Comparison of ENCODE assay signal across 26 mouse cellular contexts in genomic region chr9:90978730-90979129, GRCm38 (mm10).
DNase-seq lines count a peak whose midpoint lies in the region; ATAC-seq lines count a peak whose summit lies in the region.
"Had no signal": no experiment of that assay in that cellular context is flagged by ENCODE, and none has a peak within 500 bp of the region (broad histone marks: within the 10 kb centered on the region; RNA-seq: fewer than 3 reads in every experiment).

No protein-coding gene starts in this region.

- H3K4me2 ChIP-seq in embryonic facial prominence, embryonic 14.5 days (ENCODE audit: low read depth, low read length) = no peak overlapping the region
- no peak overlapping the region for H3K4me2 ChIP-seq in hindbrain, embryonic 16.5 days (ENCODE audit: low read length)
- H3K4me2 ChIP-seq in hindbrain, embryonic 11.5 days (replicated peaks; ENCODE audit: low read depth, low read length) = no peak overlapping the region
- H3K4me2 ChIP-seq: embryonic facial prominence, embryonic 15.5 days; heart, embryonic 12.5 days; hindbrain, embryonic 13.5 days; intestine, embryonic 15.5 days; limb, embryonic 12.5 days; liver, embryonic 11.5 days; midbrain, embryonic 12.5 days; neural tube, embryonic 12.5 days had no signal

- H3K9ac ChIP-seq in embryonic facial prominence, embryonic 14.5 days (ENCODE audit: low read depth, low read length) = no peak overlapping the region
- H3K9ac ChIP-seq in hindbrain, embryonic 16.5 days (ENCODE audit: low read depth, low read length) = no peak overlapping the region
- no peak overlapping the region for H3K9ac ChIP-seq in hindbrain, embryonic 11.5 days (ENCODE audit: low read depth, low read length)
- H3K9ac ChIP-seq: embryonic facial prominence, embryonic 15.5 days; heart, embryonic 12.5 days; hindbrain, embryonic 13.5 days; intestine, embryonic 15.5 days; limb, embryonic 12.5 days; liver, postnatal 0 days; midbrain, embryonic 12.5 days; neural tube, embryonic 12.5 days had no signal

- no peak overlapping the region for H3K4me3 ChIP-seq in embryonic facial prominence, embryonic 14.5 days (ENCODE audit: low read depth, low read length)
- no peak overlapping the region for H3K4me3 ChIP-seq in embryonic facial prominence, embryonic 10.5 days
- no peak overlapping the region for H3K4me3 ChIP-seq in hindbrain, embryonic 16.5 days (ENCODE audit: low read length)
- no peak overlapping the region for H3K4me3 ChIP-seq in hindbrain, embryonic 11.5 days (ENCODE audit: low read depth, low read length)
- H3K4me3 ChIP-seq: embryonic facial prominence, embryonic 15.5 days; heart, embryonic 12.5 days; hindbrain, embryonic 13.5 days; intestine, embryonic 15.5 days; limb, embryonic 12.5 days; midbrain, embryonic 12.5 days; neural tube, embryonic 12.5 days had no signal

- no peaks in the 10 kb centered on the region for H3K9me3 ChIP-seq in embryonic facial prominence, embryonic 14.5 days (ENCODE audit: control insufficient read depth, low read length)
- no peaks in the 10 kb centered on the region for H3K9me3 ChIP-seq in embryonic facial prominence, embryonic 10.5 days
- H3K9me3 ChIP-seq in hindbrain, embryonic 16.5 days (ENCODE audit: control insufficient read depth, low read length) = no peaks in the 10 kb centered on the region
- H3K9me3 ChIP-seq in hindbrain, embryonic 11.5 days (ENCODE audit: control insufficient read depth, low read length) = no peaks in the 10 kb centered on the region
- H3K9me3 ChIP-seq: embryonic facial prominence, embryonic 15.5 days; heart, embryonic 12.5 days; hindbrain, embryonic 13.5 days; intestine, embryonic 15.5 days; limb, embryonic 12.5 days; midbrain, embryonic 12.5 days; neural tube, embryonic 12.5 days had no signal

- ATAC-seq in embryonic facial prominence, embryonic 14.5 days (ENCODE audit: low read depth) = no peak
- ATAC-seq in hindbrain, embryonic 16.5 days = peak; percentile 67; the same call in 1 of the 2 replicates
- no peak for ATAC-seq in hindbrain, embryonic 11.5 days (ENCODE audit: low FRiP score)
- ATAC-seq: CD4-positive, CD25-positive, alpha-beta regulatory T cell, adult 4 months; intestine, embryonic 15.5 days; liver, postnatal 0 days had no signal

- WGBS in embryonic facial prominence, embryonic 14.5 days = 68% methylated on average over 4 of the region's 4 CpGs
- WGBS in embryonic facial prominence, embryonic 10.5 days = 89% methylated on average over 4 of the region's 4 CpGs
- 54% methylated on average over 4 of the region's 4 CpGs for WGBS in hindbrain, embryonic 16.5 days
- 92% methylated on average over 4 of the region's 4 CpGs for WGBS in hindbrain, embryonic 11.5 days

- H3K27me3 ChIP-seq in embryonic facial prominence, embryonic 14.5 days (replicated peaks; ENCODE audit: control insufficient read depth, insufficient read depth, low read length) = no peaks in the 10 kb centered on the region
- no peaks in the 10 kb centered on the region for H3K27me3 ChIP-seq in embryonic facial prominence, embryonic 10.5 days (replicated peaks; ENCODE audit: low read depth, poor library complexity, severe bottlenecking)
- H3K27me3 ChIP-seq in hindbrain, embryonic 16.5 days (replicated peaks; ENCODE audit: control insufficient read depth, insufficient read depth, low read length) = no peaks in the 10 kb centered on the region
- no peaks in the 10 kb centered on the region for H3K27me3 ChIP-seq in hindbrain, embryonic 11.5 days (ENCODE audit: control insufficient read depth, insufficient read depth, low read length)
- H3K27me3 ChIP-seq: embryonic facial prominence, embryonic 15.5 days; heart, embryonic 12.5 days; hindbrain, embryonic 13.5 days; intestine, embryonic 15.5 days; limb, embryonic 12.5 days; midbrain, embryonic 12.5 days; neural tube, embryonic 12.5 days had no signal

- no peaks in the 10 kb centered on the region for H3K36me3 ChIP-seq in embryonic facial prominence, embryonic 14.5 days (ENCODE audit: control insufficient read depth, insufficient read depth, low read length)
- H3K36me3 ChIP-seq in embryonic facial prominence, embryonic 10.5 days (replicated peaks) = no peaks in the 10 kb centered on the region
- no peaks in the 10 kb centered on the region for H3K36me3 ChIP-seq in hindbrain, embryonic 16.5 days (ENCODE audit: control insufficient read depth, insufficient read depth, low read length)
- no peaks in the 10 kb centered on the region for H3K36me3 ChIP-seq in hindbrain, embryonic 11.5 days (ENCODE audit: control insufficient read depth, insufficient read depth, low read length)
- H3K36me3 ChIP-seq: embryonic facial prominence, embryonic 15.5 days; heart, embryonic 12.5 days; hindbrain, embryonic 13.5 days; intestine, embryonic 15.5 days; limb, embryonic 12.5 days; midbrain, embryonic 12.5 days; neural tube, embryonic 12.5 days had no signal

- DNase-seq in embryonic facial prominence, embryonic 14.5 days (ENCODE audit: low spot score) = peak; percentile 31
- DNase-seq in embryonic facial prominence, embryonic 10.5 days (ENCODE audit: low spot score) = no peak
- no peak for DNase-seq in hindbrain, embryonic 11.5 days (ENCODE audit: low spot score)
- peak; percentile 1 for DNase-seq in lung, postnatal 10 days
- no peak for DNase-seq in lung, postnatal 14 days
- no peak for DNase-seq in T-cell, adult 2 months (ENCODE audit: low spot score)
- DNase-seq: adrenal gland, postnatal 36 days; cerebellum, adult 11 months; cerebellum, postnatal 36 days; embryo, embryonic 11 days; gastrocnemius, postnatal 10 days; kidney, adult 8-10 months; kidney, postnatal 10 days; liver, postnatal 0 days; right cerebral cortex, postnatal 25 days; spleen, adult 18-20 months had no signal

- H3K4me1 ChIP-seq in embryonic facial prominence, embryonic 14.5 days (ENCODE audit: control insufficient read depth, insufficient read depth, low read length) = no peaks in the 10 kb centered on the region
- H3K4me1 ChIP-seq in embryonic facial prominence, embryonic 10.5 days = no peaks in the 10 kb centered on the region
- H3K4me1 ChIP-seq in hindbrain, embryonic 16.5 days (ENCODE audit: control insufficient read depth, insufficient read depth, low read depth, low read length) = no peaks in the 10 kb centered on the region
- H3K4me1 ChIP-seq in hindbrain, embryonic 11.5 days (replicated peaks; ENCODE audit: control insufficient read depth, insufficient read depth, low read length) = no peaks in the 10 kb centered on the region
- H3K4me1 ChIP-seq: embryonic facial prominence, embryonic 15.5 days; heart, embryonic 12.5 days; hindbrain, embryonic 13.5 days; intestine, embryonic 15.5 days; limb, embryonic 12.5 days; midbrain, embryonic 12.5 days; neural tube, embryonic 12.5 days had no signal

- no peak overlapping the region for H3K27ac ChIP-seq in embryonic facial prominence, embryonic 14.5 days (replicated peaks; ENCODE audit: low read depth, low read length)
- H3K27ac ChIP-seq in embryonic facial prominence, embryonic 10.5 days (replicated peaks) = no peak overlapping the region
- no peak overlapping the region for H3K27ac ChIP-seq in hindbrain, embryonic 16.5 days (ENCODE audit: low read depth, low read length)
- no peak overlapping the region for H3K27ac ChIP-seq in hindbrain, embryonic 11.5 days (ENCODE audit: low read depth, low read length)
- H3K27ac ChIP-seq: embryonic facial prominence, embryonic 15.5 days; hindbrain, embryonic 13.5 days; intestine, embryonic 15.5 days; limb, embryonic 12.5 days; midbrain, embryonic 12.5 days; neural tube, embryonic 12.5 days had no signal

Comparison
In these comparisons a context has a peak if more than half of its experiments do, and no peak if none do; other contexts are left out.
1. DNase-seq: peak in embryonic facial prominence, embryonic 14.5 days (single experiment) and lung, postnatal 10 days (single experiment); none in embryonic facial prominence, embryonic 10.5 days (single experiment), hindbrain, embryonic 11.5 days (single experiment), lung, postnatal 14 days (single experiment) and T-cell, adult 2 months (single experiment).